Mouse (Mus musculus) CH12.LX (cell line): ENCODE measurements around the gene Rassf2. TPM values are rescaled to one million over a fixed set of nuclear protein-coding genes. Genes with fewer than 3 reads are reported as not detected.

Experiments
- DNase-seq: peaks from one replicate; pipeline ENCODE4 v3.0.0-alpha.2; 2013; ENCODE audit errors: extremely low read depth
- H3K27ac ChIP-seq: 2 replicates; pipeline ENCODE4 v1.5.1; 2012; ENCODE audit warnings: low read depth, mild to moderate bottlenecking, control low read depth, moderate library complexity; ENCODE audit not compliant: insufficient read depth
- H3K27me3 ChIP-seq: replicated peaks from 2 replicates; pipeline ENCODE3; 2012; ENCODE audit warnings: inconsistent platforms
- H3K36me3 ChIP-seq, 2 experiments: replicated peaks in 1 of 2; 2 replicates each; pipeline versions ENCODE3 to v1.6.1; 2012; ENCODE audit warnings: inconsistent platforms in 1 of 2, low read length in 1 of 2, mild to moderate bottlenecking in 1 of 2, mixed read lengths in 1 of 2, moderate library complexity in 1 of 2; ENCODE audit not compliant: control insufficient read depth in 1 of 2, insufficient read depth in 1 of 2
- H3K4me1 ChIP-seq, 2 experiments: 2 replicates each; pipeline ENCODE4 v1.6.1; 2012; ENCODE audit warnings: inconsistent platforms in 1 of 2, moderate library complexity in 1 of 2; ENCODE audit not compliant: insufficient read depth in 2 of 2, control insufficient read depth in 1 of 2
- H3K4me2 ChIP-seq: 2 replicates; pipeline ENCODE4 v1.6.1; 2012; ENCODE audit warnings: low read depth, mild to moderate bottlenecking, control low read depth; ENCODE audit not compliant: poor library complexity, insufficient read depth, severe bottlenecking
- H3K4me3 ChIP-seq, 3 experiments: fragments of 150-350 bp in 1 of 3; sonication (generic) in 1 of 3; replicated peaks in 1 of 3; 2 replicates each; pipeline versions ENCODE3 to v1.5.1; 2011 to 2012; ENCODE audit warnings: low read depth in 2 of 3, low read length in 2 of 3, mild to moderate bottlenecking in 2 of 3, moderate library complexity in 2 of 3, control low read depth in 1 of 3, improper control_type of control experiment in 1 of 3, inconsistent platforms in 1 of 3, mixed read lengths in 1 of 3; ENCODE audit not compliant: poor library complexity in 1 of 3
- H3K79me2 ChIP-seq: replicated peaks from 2 replicates; pipeline ENCODE4 v1.6.1; 2012; ENCODE audit warnings: mild to moderate bottlenecking, moderate library complexity; ENCODE audit not compliant: control insufficient read depth, poor library complexity, insufficient read depth, severe bottlenecking; ENCODE audit errors: extremely low read depth
- H3K9ac ChIP-seq: 2 replicates; pipeline ENCODE4 v1.6.1; 2012; ENCODE audit warnings: low read depth, mild to moderate bottlenecking, control low read depth, moderate library complexity; ENCODE audit not compliant: insufficient read depth
- H3K9me3 ChIP-seq: replicated peaks from 2 replicates; pipeline ENCODE3; 2012; ENCODE audit warnings: low read length, inconsistent platforms, mixed read lengths
- CHD2 ChIP-seq: IDR thresholded peaks from 2 replicates; pipeline ENCODE4 v1.6.1; 2011; ENCODE audit warnings: low read length, improper control_type of control experiment
- E2F4 ChIP-seq: IDR thresholded peaks from 2 replicates; pipeline ENCODE4 v1.6.1; 2011; ENCODE audit warnings: low read depth, low read length, improper control_type of control experiment; ENCODE audit not compliant: insufficient replicate concordance
- ETS1 ChIP-seq: conservative IDR thresholded peaks from 2 replicates; pipeline ENCODE4 v1.6.1; 2012; ENCODE audit warnings: low read depth, mild to moderate bottlenecking, inconsistent platforms, low read length, improper control_type of control experiment, moderate library complexity
- HCFC1 ChIP-seq: IDR thresholded peaks from 2 replicates; pipeline ENCODE4 v1.6.1; 2012; ENCODE audit warnings: low read depth, mild to moderate bottlenecking, inconsistent platforms, low read length, improper control_type of control experiment
- IRF4 ChIP-seq: IDR thresholded peaks from 2 replicates; pipeline ENCODE4 v1.6.1; 2014; ENCODE audit warnings: low read depth, mild to moderate bottlenecking, inconsistent platforms, low read length, improper control_type of control experiment
- JUND ChIP-seq: conservative IDR thresholded peaks from 2 replicates; pipeline ENCODE4 v1.6.1; 2011; ENCODE audit warnings: low read depth, low read length, improper control_type of control experiment
- MAX ChIP-seq: IDR thresholded peaks from 2 replicates; pipeline ENCODE4 v1.6.1; 2011; ENCODE audit warnings: low read length, improper control_type of control experiment
- MAZ ChIP-seq: IDR thresholded peaks from 2 replicates; pipeline ENCODE4 v1.6.1; 2012; ENCODE audit warnings: low read depth, mild to moderate bottlenecking, inconsistent platforms, low read length, improper control_type of control experiment, moderate library complexity
- MEF2A ChIP-seq: IDR thresholded peaks from 2 replicates; pipeline ENCODE4 v1.6.1; 2014; ENCODE audit warnings: low read depth, mild to moderate bottlenecking, inconsistent platforms, low read length, improper control_type of control experiment, borderline replicate concordance
- MXI1 ChIP-seq: IDR thresholded peaks from 2 replicates; pipeline ENCODE4 v1.6.1; 2011; ENCODE audit warnings: mild to moderate bottlenecking, low read depth, low read length, improper control_type of control experiment
- NRF1 ChIP-seq: IDR thresholded peaks from 2 replicates; pipeline ENCODE4 v1.6.1; 2014; ENCODE audit warnings: low read depth, mild to moderate bottlenecking, inconsistent platforms, low read length, improper control_type of control experiment, moderate library complexity
- PAX5 ChIP-seq: IDR thresholded peaks from 2 replicates; pipeline ENCODE4 v1.6.1; 2012; ENCODE audit warnings: low read length, inconsistent platforms, mixed read lengths
- POLR2A ChIP-seq: IDR thresholded peaks from 2 replicates; pipeline ENCODE4 v1.6.1; 2011; ENCODE audit warnings: low read depth, mild to moderate bottlenecking, improper control_type of control experiment, low read length
- POLR2AphosphoS2 ChIP-seq: IDR thresholded peaks from 2 replicates; pipeline ENCODE4 v1.6.1; 2011; ENCODE audit warnings: low read depth, low read length, improper control_type of control experiment
- RCOR1 ChIP-seq: conservative IDR thresholded peaks from 2 replicates; pipeline ENCODE4 v1.6.1; 2012; ENCODE audit warnings: low read depth, mild to moderate bottlenecking, inconsistent platforms, low read length, improper control_type of control experiment
- SIN3A ChIP-seq: IDR thresholded peaks from 2 replicates; pipeline ENCODE4 v1.6.1; 2012; ENCODE audit warnings: low read length, improper control_type of control experiment, inconsistent platforms
- SMC3 ChIP-seq: IDR thresholded peaks from 2 replicates; pipeline ENCODE4 v1.6.1; 2011; ENCODE audit warnings: low read depth, low read length, improper control_type of control experiment
- USF1 ChIP-seq: IDR thresholded peaks from 2 replicates; pipeline ENCODE4 v1.6.1; 2014; ENCODE audit warnings: low read depth, mild to moderate bottlenecking, inconsistent platforms, low read length, improper control_type of control experiment
- ZKSCAN1 ChIP-seq: IDR thresholded peaks from 2 replicates; pipeline ENCODE4 v1.6.1; 2012; ENCODE audit warnings: low read depth, inconsistent platforms, low read length, improper control_type of control experiment, borderline replicate concordance
- ZNF384 ChIP-seq: IDR thresholded peaks from 2 replicates; pipeline ENCODE4 v1.6.1; 2012; ENCODE audit warnings: low read depth, low read length, improper control_type of control experiment, inconsistent platforms
- dilution Hi-C: fragments of 300-500 bp; cut with MboI; formaldehyde crosslinking; loops from 2 replicates; pipeline ENCODE4 v1.14.3; 2020; ENCODE audit warnings: low sequenced_read_pairs; ENCODE audit not compliant: extremely low pct_unique_long_range_greater_than_20kb, extremely low pct_ligation_motif_present
- in situ Hi-C: fragments of 300-500 bp; cut with MboI; formaldehyde crosslinking; loops from 3 replicates; pipeline ENCODE4 v1.14.3; 2019; ENCODE audit warnings: low sequenced_read_pairs, low pct_ligation_motif_present, low pct_unique_long_range_greater_than_20kb, mixed read lengths
- polyA plus RNA-seq: library from polyadenylated mRNA; unstranded; fragments of >175 nt; gene quantifications from 2 replicates; pipeline ENCODE4 v1.2.1, GENCODE M21; 2012; ENCODE audit warnings: low read depth; ENCODE audit not compliant: insufficient read length
- total RNA-seq, 2 experiments: library from RNA; depleted of rRNA; stranded (reverse); fragments of 300-350 nt in 1 of 2; fragments of >200 nt in 1 of 2; gene quantifications; 2 replicates each; pipeline ENCODE4 v1.2.3; 2012 to 2014

The Rassf2 gene
- total and polyA plus RNA-seq, 3 experiments = 33.8 to 61.5 (median 45.3) TPM

DNA sequence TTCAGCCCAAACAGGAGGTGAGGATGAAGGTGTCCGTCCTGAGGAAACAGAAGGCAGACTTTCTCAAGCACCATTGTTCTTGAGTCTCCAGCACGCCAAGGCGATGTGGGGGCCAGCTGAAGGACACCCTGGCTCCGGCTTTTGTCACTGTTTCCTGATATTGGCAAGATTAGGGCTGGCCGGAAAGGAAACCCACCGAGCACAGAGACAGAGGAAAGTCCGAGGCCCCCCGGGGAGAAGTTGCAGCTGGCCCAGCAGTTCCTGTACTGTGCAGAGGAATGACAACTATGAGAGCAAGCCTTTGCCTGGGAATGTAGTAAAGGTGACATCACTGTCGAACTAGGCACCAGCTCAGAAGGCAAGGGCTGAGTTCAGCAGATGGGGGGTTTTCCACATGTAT lies 49.2 kb downstream of the Rassf2 start:
- Histone ChIP-seq H3K4me3 (no peak overlapping the region), H3K9ac (no peak overlapping the region), H3K4me1 (peaks cover 2 to 34% of the 10 kb centered on the region in 2 experiments), H3K27me3 (no peaks in the 10 kb centered on the region), H3K4me2 (no peak overlapping the region), H3K27ac (no peak overlapping the region), H3K79me2 (no peaks in the 10 kb centered on the region), H3K36me3 (no peaks in the 10 kb centered on the region), H3K9me3 (peaks cover 10% of the 10 kb centered on the region)
- no peak for DNase-seq
- dilution Hi-C loops = no loop called here
- TF ChIP-seq USF1 = no peak
- TF ChIP-seq ZKSCAN1 = no peak
- TF ChIP-seq POLR2A = no peak
- TF ChIP-seq SMC3 = no peak
- TF ChIP-seq ZNF384 = no peak
- TF ChIP-seq MAX = no peak
- no peak for TF ChIP-seq MAZ
- no peak for TF ChIP-seq E2F4
- no peak for TF ChIP-seq SIN3A
- no peak for TF ChIP-seq CHD2
- TF ChIP-seq POLR2AphosphoS2 = no peak
- TF ChIP-seq NRF1 = no peak
- no peak for TF ChIP-seq ETS1
- TF ChIP-seq IRF4 = no peak
- no peak for TF ChIP-seq PAX5
- TF ChIP-seq MXI1 = no peak
- in situ Hi-C loops = loop anchor here (5.0 to 10.0 kb wide), 2 partner anchors 151 to 264 kb away; partner anchors contain the start of gene Tmem230

DNA sequence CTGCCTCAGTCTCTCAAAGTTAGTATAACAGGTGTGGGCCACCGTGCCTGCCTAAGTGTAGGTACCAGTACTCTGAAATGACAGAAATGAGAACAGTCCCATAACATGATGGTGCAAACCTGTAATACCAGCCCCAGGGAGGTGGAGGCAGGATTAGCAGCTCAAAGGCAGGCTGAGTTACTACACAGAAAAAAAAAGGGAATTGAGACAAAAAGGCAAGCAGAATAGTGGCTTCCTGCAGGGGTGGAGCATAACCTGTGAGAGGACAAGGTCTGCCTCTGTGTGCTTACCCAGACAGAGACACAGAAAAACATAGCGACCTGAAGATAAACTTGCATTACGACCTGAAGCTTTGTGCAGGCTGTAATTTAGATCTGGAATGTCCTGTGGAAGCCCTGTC lies 53.4 kb downstream of the Rassf2 start:
- 0 out of 2 replicates have a peak, but pooled peaks have one; percentile 24 for TF ChIP-seq ZNF384
- no peak for TF ChIP-seq JUND
- TF ChIP-seq MEF2A = no peak
- no peak for TF ChIP-seq HCFC1
- no peak for TF ChIP-seq RCOR1
- TF ChIP-seq, all 38 proteins: peak for 1
- no peaks in the 10 kb centered on the region for H3K27me3 ChIP-seq
- in situ Hi-C loops (no loop called here), dilution Hi-C loops (no loop called here)
- no peak overlapping the region for H3K9ac ChIP-seq
- no peak overlapping the region for H3K27ac ChIP-seq
- H3K79me2 ChIP-seq = no peaks in the 10 kb centered on the region
- H3K4me1 ChIP-seq = peaks cover 0 to 26% of the 10 kb centered on the region in 2 experiments; a peak in 2 of 4 replicates
- H3K4me2 ChIP-seq = no peak overlapping the region
- no peaks in the 10 kb centered on the region for H3K36me3 ChIP-seq
- no peak overlapping the region for H3K4me3 ChIP-seq
- peak; percentile 49 for DNase-seq
- H3K9me3 ChIP-seq = peaks cover 10% of the 10 kb centered on the region
